Mouse (Mus musculus): Measurements from ENCODE around the gene Rln1. TPM values are rescaled to one million over a fixed set of nuclear protein-coding genes. Genes with fewer than 3 reads are reported as not detected.

Gene Rln1
- polyA plus RNA-seq, 1 experiment = not detected

DNA sequence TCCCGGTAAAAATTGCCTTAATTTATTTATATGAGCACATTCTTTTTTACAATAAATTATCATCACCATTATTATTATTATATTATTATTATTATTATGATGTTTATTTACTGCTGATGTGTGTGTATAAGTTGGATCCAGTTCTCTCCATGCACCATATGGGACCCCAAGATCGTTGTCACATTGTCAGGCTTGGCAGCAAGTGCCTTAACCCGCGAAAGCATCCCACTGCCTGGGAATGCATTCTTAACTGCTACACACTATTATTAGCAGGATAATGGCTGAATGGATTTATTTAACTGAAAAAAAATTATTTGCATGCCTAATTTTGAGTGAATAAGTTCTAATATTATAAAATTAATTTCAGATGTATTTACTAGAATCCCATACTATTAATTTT lies 8.1 kb downstream of the Rln1 start:
- Histone ChIP-seq H3K4me1 (ENCODE audit: control insufficient read depth, insufficient read depth, low read length) (peaks cover 2% of the 10 kb centered on the region), H3K27ac (ENCODE audit: control insufficient read depth, insufficient read depth, low read depth, low read length, poor library complexity) (no peak overlapping the region), H3K4me3 (replicated peaks; ENCODE audit: control insufficient read depth, low read depth, low read length) (no peak overlapping the region)
- TF ChIP-seq CTCF (IDR thresholded peaks at IDR 0.05; ENCODE audit: control insufficient read depth, insufficient read depth, low read length) = no peak
- TF ChIP-seq POLR2A (IDR thresholded peaks at IDR 0.05; ENCODE audit: borderline replicate concordance, control insufficient read depth, low read depth, low read length) = no peak
- WGBS = 91% methylated on average over 4 of the region's 4 CpGs

DNA sequence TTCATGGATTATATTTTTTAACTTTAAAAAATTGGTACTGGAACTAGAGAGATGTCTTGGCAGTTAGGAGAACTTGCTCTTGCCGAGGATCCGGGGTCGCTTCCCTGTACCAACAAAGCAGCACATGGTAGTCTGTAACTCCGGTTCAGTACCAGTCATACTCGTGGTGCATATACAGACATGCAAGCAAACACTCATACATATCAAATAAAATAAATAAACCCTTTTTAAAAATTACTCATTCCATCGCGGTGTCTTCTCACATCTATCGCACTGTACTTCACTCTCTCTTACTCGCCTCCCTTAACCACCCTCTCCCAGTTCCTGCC lies 8.7 kb downstream of the Rln1 start:
- no peak overlapping the region for H3K27ac ChIP-seq (ENCODE audit: control insufficient read depth, insufficient read depth, low read depth, low read length, poor library complexity)
- 74% methylated on average over 9 of the region's 9 CpGs for WGBS
- H3K4me3 ChIP-seq (replicated peaks; ENCODE audit: control insufficient read depth, low read depth, low read length) = no peak overlapping the region
- H3K4me1 ChIP-seq (ENCODE audit: control insufficient read depth, insufficient read depth, low read length) = peaks cover 2% of the 10 kb centered on the region
- no peak for TF ChIP-seq POLR2A (IDR thresholded peaks at IDR 0.05; ENCODE audit: borderline replicate concordance, control insufficient read depth, low read depth, low read length)
- TF ChIP-seq CTCF (IDR thresholded peaks at IDR 0.05; ENCODE audit: control insufficient read depth, insufficient read depth, low read length) = no peak

DNA sequence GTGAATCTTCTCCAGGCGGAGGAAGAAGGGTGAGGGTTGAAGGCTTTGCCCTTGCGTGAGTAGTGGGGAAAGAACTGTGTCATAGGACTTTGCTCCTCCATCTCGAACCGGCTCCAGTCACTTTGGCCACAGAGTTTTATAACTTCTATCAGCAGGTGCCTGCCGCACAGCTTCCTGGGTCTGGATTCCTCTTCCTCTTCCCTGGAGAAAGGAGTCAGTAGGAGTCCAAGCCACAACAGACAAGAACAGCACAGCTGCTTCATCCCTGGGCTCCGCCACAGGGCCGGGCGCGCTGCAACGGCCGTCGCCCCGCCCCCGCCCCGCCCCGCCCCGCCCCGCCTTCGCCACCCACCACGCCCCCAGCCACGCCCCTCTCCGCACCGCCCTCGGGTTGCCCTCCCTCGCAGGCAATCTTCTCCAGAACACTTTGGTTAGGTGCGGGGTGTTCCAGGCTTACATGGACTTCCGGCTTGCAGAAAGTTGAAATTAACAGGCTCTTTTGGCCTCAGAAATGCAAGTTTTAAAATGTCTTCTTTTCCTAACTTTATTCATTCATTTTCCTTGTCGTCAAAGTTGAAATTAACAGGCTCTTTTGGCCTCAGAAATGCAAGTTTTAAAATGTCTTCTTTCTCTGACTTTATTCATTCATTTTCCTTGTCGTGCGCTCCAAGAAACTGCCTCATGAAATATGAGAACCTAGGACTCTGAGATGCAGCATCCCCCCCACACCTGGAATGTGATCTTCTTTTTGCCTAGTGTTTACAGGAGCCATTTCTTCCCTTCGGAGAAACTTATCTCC lies 9.2 kb downstream of the Rln1 start, which contains the start of gene Insl6:
Insl6 (minus strand) TSS at position 304 of the 799 bp plus-strand sequence.
- 4% methylated on average over 31 of the region's 31 CpGs for WGBS
- no peak within 1 kb of the TSS for H3K27ac ChIP-seq (ENCODE audit: control insufficient read depth, insufficient read depth, low read depth, low read length, poor library complexity)
- peaks cover 2% of the 10 kb centered on the region for H3K4me1 ChIP-seq (ENCODE audit: control insufficient read depth, insufficient read depth, low read length)
- TF ChIP-seq CTCF (IDR thresholded peaks at IDR 0.05; ENCODE audit: control insufficient read depth, insufficient read depth, low read length) = no peak
- no peak for TF ChIP-seq POLR2A (IDR thresholded peaks at IDR 0.05; ENCODE audit: borderline replicate concordance, control insufficient read depth, low read depth, low read length)
- H3K4me3 ChIP-seq (replicated peaks; ENCODE audit: control insufficient read depth, low read depth, low read length) = peak within 1 kb of the TSS; percentile 57

DNA sequence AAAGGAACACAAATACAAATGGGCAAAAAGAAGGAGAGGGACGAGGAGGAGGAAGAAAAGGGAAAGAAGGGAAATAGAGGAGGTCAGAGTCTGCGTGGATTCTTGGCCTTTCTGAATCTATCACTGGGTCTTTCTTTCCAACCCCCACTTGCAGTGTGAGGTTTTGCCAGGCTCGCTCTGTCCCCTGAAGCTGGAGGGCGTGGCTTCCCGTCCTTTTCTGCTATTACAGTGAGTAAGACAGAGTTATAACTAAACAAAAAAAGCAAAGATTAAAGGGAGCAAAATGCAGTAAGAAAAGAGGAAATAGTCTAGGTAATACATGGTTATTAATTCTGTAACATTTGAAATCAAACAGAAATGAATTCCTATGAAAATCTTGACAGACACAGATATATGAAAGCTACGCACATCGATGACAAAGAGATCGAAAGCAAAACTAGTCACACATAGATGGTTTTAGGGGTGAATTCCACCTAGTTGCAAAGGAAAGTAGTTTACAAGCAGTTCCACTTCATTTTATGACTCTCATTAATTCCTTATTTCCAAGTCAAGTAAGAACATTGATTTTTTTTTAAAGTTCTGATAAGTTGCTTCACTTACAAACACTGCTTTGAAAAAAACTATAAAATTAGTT lies 10.9 kb downstream of the Rln1 start:
- TF ChIP-seq POLR2A (IDR thresholded peaks at IDR 0.05; ENCODE audit: borderline replicate concordance, control insufficient read depth, low read depth, low read length) (no peak), CTCF (IDR thresholded peaks at IDR 0.05; ENCODE audit: control insufficient read depth, insufficient read depth, low read length) (no peak)
- peaks cover 2% of the 10 kb centered on the region; the same call in 1 of the 2 replicates for H3K4me1 ChIP-seq (ENCODE audit: control insufficient read depth, insufficient read depth, low read length)
- peak overlapping the region; percentile 13 for H3K4me3 ChIP-seq (replicated peaks; ENCODE audit: control insufficient read depth, low read depth, low read length)
- no peak overlapping the region for H3K27ac ChIP-seq (ENCODE audit: control insufficient read depth, insufficient read depth, low read depth, low read length, poor library complexity)
- WGBS = 11% methylated on average over 8 of the region's 8 CpGs

DNA sequence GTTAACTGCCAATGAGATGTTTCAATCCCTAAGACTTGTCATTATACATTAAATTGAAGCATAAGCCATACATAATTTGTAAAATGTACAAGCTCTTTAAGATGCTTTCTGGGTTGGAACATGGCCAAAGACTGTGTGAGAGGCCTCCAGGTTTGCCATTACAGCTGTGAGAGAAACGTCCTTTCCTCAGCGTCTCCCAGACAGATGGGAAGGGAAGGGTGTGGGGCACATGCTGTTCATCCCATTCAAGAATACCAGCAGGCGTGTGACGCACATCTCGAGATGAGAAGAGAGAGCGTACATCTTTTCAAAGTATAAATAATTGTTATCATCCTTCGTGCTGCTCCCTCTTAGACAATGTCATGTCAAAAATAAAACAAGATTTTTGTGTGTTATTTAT lies 21.8 kb downstream of the Rln1 start:
- 91% methylated on average over 7 of the region's 7 CpGs for WGBS

DNA sequence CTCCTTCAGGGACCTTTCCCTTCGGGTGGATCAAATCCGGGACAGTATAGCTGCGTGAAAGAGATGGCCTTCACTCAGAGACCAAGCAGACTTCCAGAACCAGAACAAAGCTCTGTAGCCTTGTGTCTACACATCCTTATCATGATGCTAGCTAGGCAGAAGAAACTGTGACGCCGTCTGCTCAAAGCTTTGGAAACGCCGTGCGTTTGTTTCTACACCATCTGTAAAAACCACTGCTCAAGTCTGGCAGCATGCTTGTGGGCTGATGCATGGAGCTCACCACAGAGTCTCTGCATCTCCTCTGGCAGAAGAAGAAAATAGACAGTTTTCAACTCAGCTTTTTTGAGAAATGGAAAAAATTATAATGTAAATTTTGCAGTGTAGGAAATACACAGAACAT lies 22.7 kb downstream of the Rln1 start:
- no peak for TF ChIP-seq POLR2A (IDR thresholded peaks at IDR 0.05; ENCODE audit: borderline replicate concordance, control insufficient read depth, low read depth, low read length)
- TF ChIP-seq CTCF (IDR thresholded peaks at IDR 0.05; ENCODE audit: control insufficient read depth, insufficient read depth, low read length) = no peak
- no peak overlapping the region for H3K4me3 ChIP-seq (replicated peaks; ENCODE audit: control insufficient read depth, low read depth, low read length)
- H3K27ac ChIP-seq (ENCODE audit: control insufficient read depth, insufficient read depth, low read depth, low read length, poor library complexity) = no peak overlapping the region
- H3K4me1 ChIP-seq (ENCODE audit: control insufficient read depth, insufficient read depth, low read length) = no peaks in the 10 kb centered on the region
- 93% methylated on average over 8 of the region's 8 CpGs for WGBS

More for the DNA sequence above, 21.8 kb downstream of the Rln1 start:
- Histone ChIP-seq H3K4me3 (replicated peaks; ENCODE audit: control insufficient read depth, low read depth, low read length) (no peak overlapping the region), H3K4me1 (ENCODE audit: control insufficient read depth, insufficient read depth, low read length) (no peaks in the 10 kb centered on the region), H3K27ac (ENCODE audit: control insufficient read depth, insufficient read depth, low read depth, low read length, poor library complexity) (no peak overlapping the region)
- TF ChIP-seq POLR2A (IDR thresholded peaks at IDR 0.05; ENCODE audit: borderline replicate concordance, control insufficient read depth, low read depth, low read length) (no peak), CTCF (IDR thresholded peaks at IDR 0.05; ENCODE audit: control insufficient read depth, insufficient read depth, low read length) (no peak)

DNA sequence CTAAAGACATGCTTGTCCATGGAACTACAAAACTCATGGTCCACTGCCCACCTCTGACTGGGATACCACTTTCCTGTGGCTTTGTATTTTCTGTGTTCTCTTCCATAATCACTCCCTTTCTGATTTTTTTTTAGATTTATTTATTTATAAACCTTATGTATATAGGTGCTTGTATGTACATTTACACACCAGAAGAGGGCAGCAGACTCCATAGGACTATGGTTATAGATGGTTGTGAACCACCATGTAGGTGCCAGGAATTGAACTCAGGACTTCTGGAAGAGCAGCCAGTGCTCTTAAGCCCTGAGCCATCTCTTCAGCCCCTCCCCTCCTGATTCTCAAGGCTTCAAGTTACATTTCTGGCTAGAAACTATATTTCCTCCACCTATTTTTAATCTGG lies 25.6 kb downstream of the Rln1 start:
- Histone ChIP-seq H3K4me1 (ENCODE audit: control insufficient read depth, insufficient read depth, low read length) (no peaks in the 10 kb centered on the region), H3K27ac (ENCODE audit: control insufficient read depth, insufficient read depth, low read depth, low read length, poor library complexity) (no peak overlapping the region), H3K4me3 (replicated peaks; ENCODE audit: control insufficient read depth, low read depth, low read length) (no peak overlapping the region)
- TF ChIP-seq POLR2A (IDR thresholded peaks at IDR 0.05; ENCODE audit: borderline replicate concordance, control insufficient read depth, low read depth, low read length) (no peak), CTCF (IDR thresholded peaks at IDR 0.05; ENCODE audit: control insufficient read depth, insufficient read depth, low read length) (no peak)

DNA sequence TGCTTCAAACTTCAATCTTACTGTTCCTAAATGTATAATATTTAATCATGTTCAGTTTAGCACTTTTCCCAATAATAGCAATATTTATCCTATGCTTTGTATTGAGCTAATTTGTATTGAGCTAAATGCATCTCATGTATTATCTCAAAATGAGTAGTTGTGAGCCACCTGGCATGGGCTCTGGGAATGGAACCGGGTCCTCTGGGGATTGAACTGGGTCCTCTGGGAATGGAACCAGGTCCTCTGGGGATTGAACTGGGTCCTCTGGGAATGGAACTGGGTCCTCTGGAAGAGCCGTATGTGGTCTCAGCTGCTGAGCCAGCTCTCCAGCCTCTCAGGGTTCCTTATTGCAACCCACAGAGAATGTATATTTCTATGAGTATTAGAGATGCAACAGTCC lies 32.4 kb downstream of the Rln1 start:
- H3K27ac ChIP-seq (ENCODE audit: control insufficient read depth, insufficient read depth, low read depth, low read length, poor library complexity) = no peak overlapping the region
- TF ChIP-seq CTCF (IDR thresholded peaks at IDR 0.05; ENCODE audit: control insufficient read depth, insufficient read depth, low read length) = no peak
- H3K4me3 ChIP-seq (replicated peaks; ENCODE audit: control insufficient read depth, low read depth, low read length) = no peak overlapping the region
- 91% methylated on average over 2 of the region's 2 CpGs for WGBS
- no peaks in the 10 kb centered on the region; the same call in 1 of the 2 replicates for H3K4me1 ChIP-seq (ENCODE audit: control insufficient read depth, insufficient read depth, low read length)

All from bone marrow, adult 2 months (tissue).